Mouse (Mus musculus): ENCODE measurements around the gene Tmem86a. TPM values are rescaled to one million over a fixed set of nuclear protein-coding genes. Genes with fewer than 3 reads are reported as not detected.

Gene Tmem86a
- total RNA-seq, 1 experiment from 2014 or later, result 1.4 TPM

DNA sequence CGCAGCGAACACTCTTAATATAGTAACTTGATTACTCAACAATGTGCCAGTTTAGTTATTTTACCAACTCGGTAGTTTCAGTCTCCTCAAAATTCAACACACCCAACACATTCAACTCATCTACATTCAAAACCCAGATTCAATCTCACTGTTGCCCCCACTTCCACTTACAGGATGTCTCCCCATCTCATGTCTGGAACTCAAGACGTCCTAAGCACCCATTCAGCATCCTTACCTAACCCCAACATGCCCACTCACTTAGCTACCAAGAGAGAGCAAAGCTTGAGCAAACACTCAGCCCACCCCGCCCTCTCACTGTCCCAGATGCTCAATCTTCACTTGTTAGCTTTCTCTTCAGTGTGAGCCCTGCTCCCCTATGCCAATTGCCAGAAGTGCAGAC is 11.2 kb downstream of the Tmem86a start:
- no peak for ATAC-seq (ENCODE audit: extremely low read depth, insufficient number of reproducible peaks, low FRiP score, poor library complexity, severe bottlenecking)

DNA sequence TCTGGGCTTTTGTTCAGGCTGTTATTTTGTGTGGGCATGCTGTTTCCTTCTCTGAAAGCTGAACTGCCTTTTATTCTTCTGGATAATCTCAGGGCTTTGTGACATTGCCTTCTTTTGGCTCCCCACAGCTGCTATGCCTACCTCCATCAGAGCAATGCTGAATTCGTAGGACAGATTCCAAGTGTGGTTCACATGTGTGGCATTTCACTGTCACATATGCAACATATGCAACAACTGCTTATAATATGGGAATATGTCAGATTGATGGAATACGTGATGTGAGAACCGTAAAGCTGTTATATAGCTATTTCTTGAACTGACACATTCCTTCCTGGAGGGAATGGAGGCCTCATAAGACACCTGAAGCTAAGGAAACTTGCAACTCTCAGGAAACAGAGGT is 16.5 kb downstream of the Tmem86a start:
- no peak for ATAC-seq (ENCODE audit: extremely low read depth, insufficient number of reproducible peaks, low FRiP score, poor library complexity, severe bottlenecking)

DNA sequence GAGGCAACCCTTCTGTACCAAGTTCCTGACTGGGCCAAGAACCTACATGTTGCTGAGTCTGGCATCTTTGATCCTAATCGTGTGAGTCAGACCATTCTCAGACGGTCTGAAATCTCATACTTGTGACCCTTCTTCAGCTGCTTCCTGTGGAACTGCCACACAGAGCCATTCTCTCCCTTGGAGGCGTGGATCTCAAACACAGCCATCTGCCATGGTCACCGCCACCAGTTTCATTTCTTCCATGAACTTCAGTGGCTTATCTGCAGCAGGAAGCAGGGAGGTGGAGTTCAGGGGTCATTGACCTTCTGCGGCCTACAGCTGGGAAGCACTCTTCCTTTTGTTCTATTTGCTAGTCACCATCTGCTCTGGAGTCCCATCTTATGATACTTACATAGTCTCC is 17.5 kb downstream of the Tmem86a start:
- ATAC-seq (ENCODE audit: extremely low read depth, insufficient number of reproducible peaks, low FRiP score, poor library complexity, severe bottlenecking), result no peak

DNA sequence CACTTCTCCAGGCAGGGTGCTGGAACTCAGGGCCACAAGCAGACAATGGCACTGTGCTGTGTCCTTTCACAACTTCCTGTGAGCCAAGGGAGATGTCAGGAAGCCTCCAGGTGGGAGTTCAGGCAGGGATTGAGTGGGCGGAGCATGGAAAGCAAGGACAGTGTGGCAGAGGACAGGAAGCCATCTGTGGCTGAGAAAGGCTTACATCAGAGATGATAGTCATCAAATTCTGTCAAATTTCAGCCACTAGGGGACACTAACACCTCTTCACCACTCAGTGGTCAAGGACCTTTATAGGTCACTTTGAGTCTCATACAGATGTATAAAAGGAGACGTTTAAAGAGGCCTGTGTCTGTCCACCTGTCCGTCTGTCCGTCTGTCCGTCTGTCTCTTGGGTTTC is 22.1 kb downstream of the Tmem86a start:
- ATAC-seq (ENCODE audit: extremely low read depth, insufficient number of reproducible peaks, low FRiP score, poor library complexity, severe bottlenecking), result no peak

DNA sequence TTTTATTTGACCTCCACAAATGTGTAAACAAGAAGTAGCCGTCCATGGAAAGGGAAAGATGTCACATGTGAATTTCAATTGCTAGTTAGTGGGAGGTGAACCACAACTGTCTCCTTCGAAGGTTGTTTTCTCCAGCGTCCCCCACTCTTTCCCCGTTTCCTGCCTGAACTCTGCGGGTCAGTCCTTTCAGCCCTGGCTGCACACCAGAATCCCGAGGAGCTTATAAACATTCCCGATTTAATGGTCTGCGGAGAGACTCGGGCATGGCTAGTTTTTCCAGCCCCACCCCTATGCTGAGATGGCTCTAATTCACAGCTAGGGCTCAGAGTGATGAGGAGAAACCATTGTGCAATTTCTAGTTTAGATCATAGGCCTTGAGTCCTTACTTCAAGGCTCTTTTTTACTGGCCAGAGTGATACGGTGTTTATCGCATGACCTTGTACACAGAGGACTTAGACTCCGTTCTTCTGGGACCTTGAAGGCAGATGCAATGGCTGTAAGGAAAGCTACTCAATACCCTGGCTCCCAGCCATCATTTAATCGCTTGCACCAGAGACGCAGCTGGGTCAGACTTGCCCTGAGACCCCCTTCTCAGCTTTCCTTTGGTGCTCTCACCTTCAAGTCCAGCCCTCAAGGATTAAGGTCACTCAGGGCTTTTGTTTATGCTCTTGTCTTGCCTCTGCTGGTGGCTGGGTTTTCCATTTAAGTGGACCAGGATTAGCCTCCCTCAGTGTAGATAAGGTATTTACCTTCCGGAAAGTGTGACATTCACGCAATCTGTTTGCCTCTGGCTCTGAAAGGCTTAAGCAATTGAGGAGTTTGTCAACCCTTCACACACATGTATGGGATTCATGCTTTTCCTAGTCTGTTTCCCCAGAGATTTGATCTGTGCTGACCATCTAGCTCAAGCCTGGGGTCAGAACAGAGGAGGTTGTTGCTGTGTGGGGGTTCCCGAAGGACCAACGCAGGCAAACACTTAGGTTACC is 23.4 kb downstream of the Tmem86a start:
- ATAC-seq (ENCODE audit: extremely low read depth, insufficient number of reproducible peaks, low FRiP score, poor library complexity, severe bottlenecking), result no peak

DNA sequence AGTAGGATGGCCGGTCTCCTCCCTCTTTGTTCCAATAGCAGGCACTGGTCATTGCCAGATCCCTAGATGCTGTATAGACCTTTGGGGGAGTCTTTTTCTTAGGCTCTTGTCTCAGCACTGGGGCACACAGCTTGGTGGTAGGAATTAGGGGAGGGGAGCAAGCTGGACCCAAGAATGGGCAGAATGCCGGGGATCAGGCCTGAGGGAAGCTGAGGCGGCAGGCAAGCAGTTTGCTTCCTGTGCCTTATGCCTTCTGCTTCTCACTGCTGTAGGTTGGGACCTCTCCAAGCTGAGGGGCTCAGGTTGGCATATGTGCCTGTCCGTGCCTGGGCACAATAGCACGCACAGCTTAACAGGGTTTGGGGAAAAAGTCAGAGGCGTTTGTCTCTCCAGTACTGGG is 25.8 kb downstream of the Tmem86a start:
- ATAC-seq (ENCODE audit: extremely low read depth, insufficient number of reproducible peaks, low FRiP score, poor library complexity, severe bottlenecking), result no peak

DNA sequence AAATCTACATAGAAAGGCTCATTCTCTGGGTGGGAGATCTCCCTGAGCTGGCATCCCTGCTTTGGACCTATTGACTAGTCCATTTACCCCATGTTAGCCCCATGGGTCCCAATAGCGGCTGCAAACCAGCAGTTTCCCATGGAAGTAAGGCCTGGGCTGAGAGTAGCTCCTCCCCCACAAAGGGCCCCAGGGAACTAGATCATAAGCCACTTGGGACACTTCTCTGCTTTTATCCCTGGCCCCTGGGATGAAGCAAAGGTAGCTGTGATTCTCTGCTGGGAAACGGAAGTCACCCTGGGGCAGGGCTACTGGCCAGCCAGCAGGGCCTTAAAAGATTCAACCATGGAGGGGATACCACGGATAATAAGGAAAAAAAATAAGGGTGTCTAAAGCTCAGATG is 26.3 kb downstream of the Tmem86a start:
- ATAC-seq (ENCODE audit: extremely low read depth, insufficient number of reproducible peaks, low FRiP score, poor library complexity, severe bottlenecking), result no peak

DNA sequence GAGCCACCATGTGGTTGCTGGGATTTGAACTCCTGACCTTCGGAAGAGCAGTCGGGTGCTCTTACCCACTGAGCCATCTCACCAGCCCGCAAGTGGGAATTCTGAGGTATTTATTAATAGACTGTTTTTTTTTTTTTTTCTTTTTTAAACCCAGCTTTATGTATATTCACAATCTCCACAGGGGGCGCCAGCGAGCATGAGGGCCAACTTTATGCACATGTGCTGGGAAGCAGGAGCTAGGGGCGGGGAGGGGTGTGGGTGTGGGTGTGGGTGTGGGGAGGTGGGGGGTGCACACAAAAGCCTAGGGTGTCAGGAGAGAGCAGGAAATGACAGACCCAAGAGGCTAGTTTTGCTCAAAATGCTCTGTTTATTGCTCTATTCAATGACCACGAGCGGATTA is 27.1 kb downstream of the Tmem86a start:
- no peak for ATAC-seq (ENCODE audit: extremely low read depth, insufficient number of reproducible peaks, low FRiP score, poor library complexity, severe bottlenecking)

DNA sequence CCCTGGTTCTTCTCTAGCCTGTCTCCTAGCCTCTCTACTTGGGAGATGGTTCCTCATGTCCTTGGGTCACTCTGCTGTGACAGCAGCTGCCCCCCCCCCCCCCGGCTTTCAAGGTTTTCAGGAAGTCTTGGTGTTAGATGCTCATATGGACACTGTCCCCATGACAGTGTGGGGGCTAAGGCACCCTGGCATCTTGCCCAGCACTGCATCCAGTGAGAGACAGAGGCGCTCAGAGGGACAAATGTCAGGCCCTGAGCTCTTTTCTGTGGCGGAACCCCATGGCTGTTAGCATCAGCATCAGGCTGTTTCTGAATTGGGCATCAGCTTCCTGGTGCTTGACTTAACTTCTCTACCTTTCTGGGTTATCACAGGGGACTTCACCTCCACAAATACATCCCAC is 30.5 kb downstream of the Tmem86a start:
- no peak for ATAC-seq (ENCODE audit: extremely low read depth, insufficient number of reproducible peaks, low FRiP score, poor library complexity, severe bottlenecking)

DNA sequence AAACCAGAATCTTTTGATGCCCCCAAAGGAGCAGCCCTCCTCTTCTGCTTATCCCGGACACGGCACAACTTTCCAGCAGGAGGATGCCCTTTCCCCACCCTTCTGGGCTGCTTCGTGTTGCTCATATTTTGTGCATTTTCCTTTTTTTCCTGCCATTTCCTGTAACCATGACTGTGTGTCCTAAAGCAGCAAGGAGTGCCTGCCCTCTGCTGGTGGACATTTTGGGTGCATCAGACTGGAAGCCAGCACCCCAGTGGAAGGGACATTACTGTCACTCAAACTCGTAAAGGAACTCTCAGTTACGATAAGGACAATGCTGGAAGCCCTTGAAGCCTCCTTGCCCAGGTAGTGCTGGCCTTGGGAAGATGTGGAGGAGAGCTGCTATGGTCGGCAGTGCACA is 30.9 kb downstream of the Tmem86a start:
- ATAC-seq (ENCODE audit: extremely low read depth, insufficient number of reproducible peaks, low FRiP score, poor library complexity, severe bottlenecking), result 0 out of 2 replicates have a peak, but pooled peaks have one; percentile 30

DNA sequence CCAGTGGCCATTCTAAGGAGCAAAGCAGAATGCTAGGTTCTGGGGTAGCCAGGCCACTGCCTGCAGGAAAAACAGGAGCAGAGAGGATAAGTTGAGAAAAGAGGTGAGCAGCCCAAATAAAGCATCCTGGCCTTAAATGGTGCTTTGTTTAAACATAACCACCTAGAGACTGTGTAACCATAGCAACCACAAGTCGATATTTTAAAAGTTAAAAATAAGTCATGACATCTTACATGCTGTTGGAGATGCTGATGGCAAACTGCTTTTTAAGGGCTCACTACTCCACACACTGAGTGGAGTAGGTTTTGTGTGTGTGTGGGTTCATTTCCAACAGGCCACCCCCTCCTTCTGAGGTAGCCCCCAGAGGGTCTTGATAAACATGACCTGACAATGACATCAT is 34.7 kb downstream of the Tmem86a start:
- no peak for ATAC-seq (ENCODE audit: extremely low read depth, insufficient number of reproducible peaks, low FRiP score, poor library complexity, severe bottlenecking)

DNA sequence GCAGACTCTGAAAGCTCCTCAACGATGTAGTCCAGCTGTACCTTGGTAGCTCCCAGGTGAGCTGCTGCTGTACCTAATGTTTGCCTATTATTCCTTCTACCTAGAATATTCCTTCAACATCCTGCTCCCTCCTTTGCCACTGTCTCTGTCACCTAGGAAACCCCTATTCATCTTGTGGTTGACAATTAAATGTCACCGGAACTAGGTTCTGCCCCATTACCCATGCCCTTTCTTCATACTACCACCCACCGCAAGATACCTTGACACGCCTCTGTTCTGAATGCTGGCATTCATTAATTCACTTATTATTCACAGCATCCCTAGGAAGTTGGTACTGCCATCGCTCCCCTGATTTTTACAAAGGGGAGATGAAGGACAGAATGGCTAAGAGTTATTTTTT is 43.5 kb downstream of the Tmem86a start:
- no peak for ATAC-seq (ENCODE audit: extremely low read depth, insufficient number of reproducible peaks, low FRiP score, poor library complexity, severe bottlenecking)

DNA sequence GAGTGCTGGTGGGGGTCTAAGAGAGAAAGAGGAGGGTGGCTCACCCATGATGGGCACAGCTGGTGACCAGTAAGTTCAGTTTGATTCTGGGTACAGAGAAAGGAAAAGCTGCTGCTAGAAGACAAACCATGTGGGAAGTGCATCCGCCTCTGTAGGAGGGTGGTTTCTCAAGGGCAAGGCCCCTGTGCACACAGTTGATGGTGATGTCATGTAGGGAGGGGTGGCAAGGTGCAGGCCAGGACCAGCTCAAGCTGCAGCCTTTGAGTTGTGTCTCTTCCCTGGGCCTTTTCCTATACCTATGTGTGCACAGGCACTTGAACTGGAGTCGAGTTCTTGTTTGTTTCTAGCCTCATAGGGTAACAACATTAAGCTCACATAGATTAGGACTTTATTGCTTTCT is 44.6 kb downstream of the Tmem86a start:
- no peak for ATAC-seq (ENCODE audit: extremely low read depth, insufficient number of reproducible peaks, low FRiP score, poor library complexity, severe bottlenecking)

DNA sequence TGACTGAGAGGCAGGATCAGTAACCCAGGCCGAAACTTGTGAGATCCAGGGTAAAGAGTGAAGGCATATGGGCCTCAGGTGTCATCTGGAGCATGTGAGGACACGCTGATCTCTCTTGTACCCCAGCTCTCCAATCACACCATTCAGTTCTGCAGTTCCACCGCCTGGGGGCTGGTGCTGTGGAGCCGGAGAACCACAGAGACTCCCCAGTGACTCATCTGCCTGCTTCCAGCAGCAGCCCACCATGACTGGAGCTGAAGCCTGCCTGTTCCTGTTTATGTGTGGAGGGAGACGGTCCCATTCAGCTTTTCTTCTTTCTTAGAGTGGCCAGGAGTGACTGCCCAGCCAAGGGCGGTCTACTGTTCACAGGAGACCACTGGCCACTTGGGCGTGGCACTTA is 47.6 kb downstream of the Tmem86a start:
- ATAC-seq (ENCODE audit: extremely low read depth, insufficient number of reproducible peaks, low FRiP score, poor library complexity, severe bottlenecking), result no peak

DNA sequence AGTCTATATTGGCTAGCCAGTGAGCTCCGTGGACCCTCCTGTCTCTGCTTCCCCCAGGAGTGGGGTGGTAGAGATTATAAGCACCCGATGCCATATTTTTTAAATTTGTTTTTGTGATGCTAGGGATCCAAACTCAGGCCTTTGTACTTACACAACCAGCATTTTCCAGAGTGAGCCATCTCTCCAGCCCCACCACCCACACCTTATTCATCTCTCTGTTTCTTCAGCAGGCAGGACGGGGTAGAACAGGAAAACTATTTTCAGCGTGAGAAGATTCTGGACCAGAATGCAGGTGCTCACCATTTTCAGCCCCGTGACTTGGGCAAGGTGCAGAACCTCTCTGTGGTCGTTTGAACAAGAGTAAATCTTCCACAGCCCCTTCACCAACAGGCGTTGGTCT is 48.9 kb downstream of the Tmem86a start:
- no peak for ATAC-seq (ENCODE audit: extremely low read depth, insufficient number of reproducible peaks, low FRiP score, poor library complexity, severe bottlenecking)

DNA sequence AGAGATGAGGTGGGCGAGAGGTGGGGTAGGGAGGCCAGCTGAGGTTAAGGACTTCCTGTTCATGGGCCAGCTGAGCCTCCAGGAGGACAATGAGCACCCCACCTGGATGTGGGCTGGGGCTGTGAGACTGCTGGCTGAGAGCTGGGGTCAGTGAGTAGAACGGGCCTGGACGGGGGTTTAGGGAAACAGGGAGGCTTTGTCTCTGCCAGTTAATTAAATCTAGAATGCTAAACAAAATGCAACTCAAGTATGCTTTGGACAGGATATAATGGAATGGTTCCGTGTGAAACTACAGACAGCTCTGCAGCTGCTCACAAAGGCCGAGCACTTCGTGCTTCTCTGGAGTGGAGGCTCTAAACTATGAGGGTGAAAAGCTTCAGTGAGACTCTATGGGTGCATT is 50.2 kb downstream of the Tmem86a start:
- no peak for ATAC-seq (ENCODE audit: extremely low read depth, insufficient number of reproducible peaks, low FRiP score, poor library complexity, severe bottlenecking)

DNA sequence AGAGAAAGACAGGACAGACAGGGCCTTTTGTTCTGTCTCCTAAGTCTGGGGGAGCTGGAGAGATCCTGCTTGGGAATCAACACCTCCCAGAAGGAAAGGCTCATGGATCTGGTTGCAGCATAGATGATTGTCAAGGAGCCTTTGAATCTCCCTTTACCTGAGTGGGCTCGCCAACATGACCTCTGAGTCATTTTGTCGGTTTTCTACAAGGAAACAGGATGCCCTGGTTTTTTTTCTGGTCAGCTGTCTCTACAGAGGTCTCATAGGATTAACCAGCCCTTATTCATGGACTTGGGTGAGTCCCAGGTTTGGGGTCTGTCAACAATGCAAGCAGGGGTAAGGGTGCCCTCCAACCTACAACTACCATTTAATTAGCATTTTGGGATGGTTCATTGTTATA is 52.6 kb downstream of the Tmem86a start:
- no peak for ATAC-seq (ENCODE audit: extremely low read depth, insufficient number of reproducible peaks, low FRiP score, poor library complexity, severe bottlenecking)

DNA sequence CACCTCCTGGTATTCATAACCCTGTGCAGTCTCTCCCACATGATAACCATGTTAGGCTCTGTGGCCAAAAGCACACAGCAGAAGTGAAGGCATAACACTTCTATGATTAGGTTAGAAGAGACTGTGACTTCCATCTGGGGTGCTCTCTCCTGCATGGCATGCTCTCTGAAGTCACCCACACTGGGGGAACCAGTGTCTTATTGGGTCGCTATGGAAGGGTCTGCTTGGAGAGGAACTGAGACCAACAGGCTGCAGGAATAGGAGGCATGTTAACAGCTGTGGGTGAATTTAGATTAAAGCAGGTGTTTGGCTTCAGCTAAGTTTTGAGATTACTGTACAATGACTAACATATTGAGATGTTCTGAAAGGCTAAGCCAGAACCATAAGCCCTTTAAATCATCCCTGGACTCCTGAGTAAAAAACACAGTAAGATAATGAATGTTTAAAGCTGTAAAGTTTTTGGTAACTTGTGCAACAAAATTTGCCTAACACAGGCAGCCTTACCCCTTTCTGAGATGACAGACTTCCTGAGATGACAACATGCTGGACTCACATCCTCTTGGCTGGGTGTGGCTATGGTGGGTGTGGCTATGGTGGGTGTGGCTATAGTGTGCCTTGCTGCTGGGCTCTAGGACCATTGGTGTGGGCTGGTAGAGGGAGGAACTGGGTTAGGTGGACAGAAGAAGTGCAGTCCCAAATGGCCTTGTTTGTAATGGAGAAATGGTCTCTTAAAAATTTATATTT is 53.4 kb downstream of the Tmem86a start:
- peak; percentile 77; the same call in 1 of the 2 replicates for ATAC-seq (ENCODE audit: extremely low read depth, insufficient number of reproducible peaks, low FRiP score, poor library complexity, severe bottlenecking)

Data from neutrophil, adult 5-6 weeks (primary cell).